Mouse (Mus musculus) CH12.LX (cell line): ENCODE data around the gene Pou2f3. TPM values are rescaled to one million over a fixed set of nuclear protein-coding genes. Genes with fewer than 3 reads are reported as not detected.

Experiments used
- DNase-seq: peaks from one replicate; pipeline ENCODE4 v3.0.0-alpha.2; 2013; ENCODE audit errors: extremely low read depth
- H3K27ac ChIP-seq: 2 replicates; pipeline ENCODE4 v1.5.1; 2012; ENCODE audit warnings: low read depth, mild to moderate bottlenecking, control low read depth, moderate library complexity; ENCODE audit not compliant: insufficient read depth
- H3K27me3 ChIP-seq: replicated peaks from 2 replicates; pipeline ENCODE3; 2012; ENCODE audit warnings: inconsistent platforms
- H3K36me3 ChIP-seq, 2 experiments: replicated peaks in 1 of 2; 2 replicates each; pipeline versions ENCODE3 to v1.6.1; 2012; ENCODE audit warnings: inconsistent platforms in 1 of 2, low read length in 1 of 2, mild to moderate bottlenecking in 1 of 2, mixed read lengths in 1 of 2, moderate library complexity in 1 of 2; ENCODE audit not compliant: control insufficient read depth in 1 of 2, insufficient read depth in 1 of 2
- H3K4me1 ChIP-seq, 2 experiments: 2 replicates each; pipeline ENCODE4 v1.6.1; 2012; ENCODE audit warnings: inconsistent platforms in 1 of 2, moderate library complexity in 1 of 2; ENCODE audit not compliant: insufficient read depth in 2 of 2, control insufficient read depth in 1 of 2
- H3K4me2 ChIP-seq: 2 replicates; pipeline ENCODE4 v1.6.1; 2012; ENCODE audit warnings: low read depth, mild to moderate bottlenecking, control low read depth; ENCODE audit not compliant: poor library complexity, insufficient read depth, severe bottlenecking
- H3K4me3 ChIP-seq, 3 experiments: fragments of 150-350 bp in 1 of 3; sonication (generic) in 1 of 3; replicated peaks in 1 of 3; 2 replicates each; pipeline versions ENCODE3 to v1.5.1; 2011 to 2012; ENCODE audit warnings: low read depth in 2 of 3, low read length in 2 of 3, mild to moderate bottlenecking in 2 of 3, moderate library complexity in 2 of 3, control low read depth in 1 of 3, improper control_type of control experiment in 1 of 3, inconsistent platforms in 1 of 3, mixed read lengths in 1 of 3; ENCODE audit not compliant: poor library complexity in 1 of 3
- H3K79me2 ChIP-seq: replicated peaks from 2 replicates; pipeline ENCODE4 v1.6.1; 2012; ENCODE audit warnings: mild to moderate bottlenecking, moderate library complexity; ENCODE audit not compliant: control insufficient read depth, poor library complexity, insufficient read depth, severe bottlenecking; ENCODE audit errors: extremely low read depth
- H3K9ac ChIP-seq: 2 replicates; pipeline ENCODE4 v1.6.1; 2012; ENCODE audit warnings: low read depth, mild to moderate bottlenecking, control low read depth, moderate library complexity; ENCODE audit not compliant: insufficient read depth
- H3K9me3 ChIP-seq: replicated peaks from 2 replicates; pipeline ENCODE3; 2012; ENCODE audit warnings: low read length, inconsistent platforms, mixed read lengths
- BHLHE40 ChIP-seq: IDR thresholded peaks from 2 replicates; pipeline ENCODE4 v1.6.1; 2011; ENCODE audit warnings: mild to moderate bottlenecking, low read depth, low read length, improper control_type of control experiment
- CHD1 ChIP-seq: IDR thresholded peaks from 2 replicates; pipeline ENCODE4 v1.6.1; 2012; ENCODE audit warnings: low read depth, low read length, improper control_type of control experiment, inconsistent platforms
- CHD2 ChIP-seq: IDR thresholded peaks from 2 replicates; pipeline ENCODE4 v1.6.1; 2011; ENCODE audit warnings: low read length, improper control_type of control experiment
- CTCF ChIP-seq, 2 experiments: IDR thresholded peaks in 1 of 2; conservative IDR thresholded peaks in 1 of 2; 2 replicates each; pipeline ENCODE4 v1.5.1; 2011 to 2012; ENCODE audit warnings: low read depth in 2 of 2, low read length in 2 of 2, improper control_type of control experiment in 1 of 2, inconsistent platforms in 1 of 2, mild to moderate bottlenecking in 1 of 2, moderate library complexity in 1 of 2
- E2F4 ChIP-seq: IDR thresholded peaks from 2 replicates; pipeline ENCODE4 v1.6.1; 2011; ENCODE audit warnings: low read depth, low read length, improper control_type of control experiment; ENCODE audit not compliant: insufficient replicate concordance
- ETS1 ChIP-seq: conservative IDR thresholded peaks from 2 replicates; pipeline ENCODE4 v1.6.1; 2012; ENCODE audit warnings: low read depth, mild to moderate bottlenecking, inconsistent platforms, low read length, improper control_type of control experiment, moderate library complexity
- GABPA ChIP-seq: IDR thresholded peaks from 2 replicates; pipeline ENCODE4 v1.6.1; 2012; ENCODE audit warnings: low read depth, low read length, improper control_type of control experiment, inconsistent platforms; ENCODE audit not compliant: insufficient replicate concordance
- HCFC1 ChIP-seq: IDR thresholded peaks from 2 replicates; pipeline ENCODE4 v1.6.1; 2012; ENCODE audit warnings: low read depth, mild to moderate bottlenecking, inconsistent platforms, low read length, improper control_type of control experiment
- IRF4 ChIP-seq: IDR thresholded peaks from 2 replicates; pipeline ENCODE4 v1.6.1; 2014; ENCODE audit warnings: low read depth, mild to moderate bottlenecking, inconsistent platforms, low read length, improper control_type of control experiment
- JUN ChIP-seq: IDR thresholded peaks from 2 replicates; pipeline ENCODE4 v1.6.1; 2011; ENCODE audit warnings: low read depth, mild to moderate bottlenecking, low read length, improper control_type of control experiment, moderate library complexity; ENCODE audit not compliant: insufficient read depth
- MAFK ChIP-seq: IDR thresholded peaks from 2 replicates; pipeline ENCODE4 v1.6.1; 2011; ENCODE audit warnings: low read length, improper control_type of control experiment; ENCODE audit not compliant: insufficient replicate concordance
- MAX ChIP-seq: IDR thresholded peaks from 2 replicates; pipeline ENCODE4 v1.6.1; 2011; ENCODE audit warnings: low read length, improper control_type of control experiment
- MAZ ChIP-seq: IDR thresholded peaks from 2 replicates; pipeline ENCODE4 v1.6.1; 2012; ENCODE audit warnings: low read depth, mild to moderate bottlenecking, inconsistent platforms, low read length, improper control_type of control experiment, moderate library complexity
- MEF2A ChIP-seq: IDR thresholded peaks from 2 replicates; pipeline ENCODE4 v1.6.1; 2014; ENCODE audit warnings: low read depth, mild to moderate bottlenecking, inconsistent platforms, low read length, improper control_type of control experiment, borderline replicate concordance
- MXI1 ChIP-seq: IDR thresholded peaks from 2 replicates; pipeline ENCODE4 v1.6.1; 2011; ENCODE audit warnings: mild to moderate bottlenecking, low read depth, low read length, improper control_type of control experiment
- NELFE ChIP-seq: IDR thresholded peaks from 2 replicates; pipeline ENCODE4 v1.6.1; 2011; ENCODE audit warnings: low read depth, low read length, improper control_type of control experiment
- NRF1 ChIP-seq: IDR thresholded peaks from 2 replicates; pipeline ENCODE4 v1.6.1; 2014; ENCODE audit warnings: low read depth, mild to moderate bottlenecking, inconsistent platforms, low read length, improper control_type of control experiment, moderate library complexity
- PAX5 ChIP-seq: IDR thresholded peaks from 2 replicates; pipeline ENCODE4 v1.6.1; 2012; ENCODE audit warnings: low read length, inconsistent platforms, mixed read lengths
- POLR2A ChIP-seq: IDR thresholded peaks from 2 replicates; pipeline ENCODE4 v1.6.1; 2011; ENCODE audit warnings: low read depth, mild to moderate bottlenecking, improper control_type of control experiment, low read length
- POLR2AphosphoS2 ChIP-seq: IDR thresholded peaks from 2 replicates; pipeline ENCODE4 v1.6.1; 2011; ENCODE audit warnings: low read depth, low read length, improper control_type of control experiment
- RAD21 ChIP-seq: IDR thresholded peaks from 2 replicates; pipeline ENCODE4 v1.6.1; 2011; ENCODE audit warnings: low read depth, mild to moderate bottlenecking, low read length, improper control_type of control experiment, moderate library complexity
- RCOR1 ChIP-seq: conservative IDR thresholded peaks from 2 replicates; pipeline ENCODE4 v1.6.1; 2012; ENCODE audit warnings: low read depth, mild to moderate bottlenecking, inconsistent platforms, low read length, improper control_type of control experiment
- SIN3A ChIP-seq: IDR thresholded peaks from 2 replicates; pipeline ENCODE4 v1.6.1; 2012; ENCODE audit warnings: low read length, improper control_type of control experiment, inconsistent platforms
- TBP ChIP-seq: conservative IDR thresholded peaks from 2 replicates; pipeline ENCODE4 v1.6.1; 2011; ENCODE audit warnings: low read depth, low read length, improper control_type of control experiment
- TCF12 ChIP-seq: IDR thresholded peaks from 2 replicates; pipeline ENCODE4 v1.6.1; 2014; ENCODE audit warnings: low read depth, mild to moderate bottlenecking, inconsistent platforms, low read length, improper control_type of control experiment
- UBTF ChIP-seq: IDR thresholded peaks from 2 replicates; pipeline ENCODE4 v1.6.1; 2012; ENCODE audit warnings: low read depth, mild to moderate bottlenecking, inconsistent platforms, low read length, improper control_type of control experiment, moderate library complexity
- ZC3H11A ChIP-seq: IDR thresholded peaks from 2 replicates; pipeline ENCODE4 v1.6.1; 2012; ENCODE audit warnings: low read depth, mild to moderate bottlenecking, inconsistent platforms, low read length, improper control_type of control experiment
- ZKSCAN1 ChIP-seq: IDR thresholded peaks from 2 replicates; pipeline ENCODE4 v1.6.1; 2012; ENCODE audit warnings: low read depth, inconsistent platforms, low read length, improper control_type of control experiment, borderline replicate concordance
- ZMIZ1 ChIP-seq: IDR thresholded peaks from 2 replicates; pipeline ENCODE4 v1.6.1; 2012; ENCODE audit warnings: low read depth, mild to moderate bottlenecking, inconsistent platforms, low read length, improper control_type of control experiment
- ZNF384 ChIP-seq: IDR thresholded peaks from 2 replicates; pipeline ENCODE4 v1.6.1; 2012; ENCODE audit warnings: low read depth, low read length, improper control_type of control experiment, inconsistent platforms
- dilution Hi-C: fragments of 300-500 bp; cut with MboI; formaldehyde crosslinking; loops from 2 replicates; pipeline ENCODE4 v1.14.3; 2020; ENCODE audit warnings: low sequenced_read_pairs; ENCODE audit not compliant: extremely low pct_unique_long_range_greater_than_20kb, extremely low pct_ligation_motif_present
- in situ Hi-C: fragments of 300-500 bp; cut with MboI; formaldehyde crosslinking; loops from 3 replicates; pipeline ENCODE4 v1.14.3; 2019; ENCODE audit warnings: low sequenced_read_pairs, low pct_ligation_motif_present, low pct_unique_long_range_greater_than_20kb, mixed read lengths
- polyA plus RNA-seq: library from polyadenylated mRNA; unstranded; fragments of >175 nt; gene quantifications from 2 replicates; pipeline ENCODE4 v1.2.1, GENCODE M21; 2012; ENCODE audit warnings: low read depth; ENCODE audit not compliant: insufficient read length
- total RNA-seq, 2 experiments: library from RNA; depleted of rRNA; stranded (reverse); fragments of 300-350 nt in 1 of 2; fragments of >200 nt in 1 of 2; gene quantifications; 2 replicates each; pipeline ENCODE4 v1.2.3; 2012 to 2014

Gene Pou2f3
- total and polyA plus RNA-seq, 3 experiments = 0.21 to 0.49 TPM; not detected in 1

- H3K9me3 ChIP-seq = no peaks in the 10 kb centered on the region
- H3K4me3 ChIP-seq = no peak overlapping the region
- no peaks in the 10 kb centered on the region for H3K79me2 ChIP-seq
- H3K36me3 ChIP-seq = no peaks in the 10 kb centered on the region
- in situ Hi-C loops (no loop called here), dilution Hi-C loops (no loop called here)
- no peaks in the 10 kb centered on the region for H3K27me3 ChIP-seq
- H3K27ac ChIP-seq = no peak overlapping the region
- peak overlapping the region; percentile 27; the same call in 1 of the 2 replicates for H3K4me2 ChIP-seq
- DNase-seq = no peak
- TF ChIP-seq POLR2AphosphoS2 (no peak), HCFC1 (no peak), CTCF (conservative IDR thresholded peaks at IDR 0.05 in 1 of 2, IDR thresholded peaks at IDR 0.05 in 1 of 2; ENCODE audit: low read depth in 2 of 2, low read length in 2 of 2) (no peak), NELFE (no peak), MAZ (no peak), RCOR1 (no peak), GABPA (no peak), MAX (no peak), ZKSCAN1 (no peak), TCF12 (no peak), ZMIZ1 (no peak), TBP (no peak), BHLHE40 (no peak)
- no peak overlapping the region for H3K9ac ChIP-seq
- 0 out of 4 replicates have a peak, but pooled peaks cover 0 to 2% of the 10 kb centered on the region in 2 experiments for H3K4me1 ChIP-seq
Observed at GRCm38 (mm10) chr9:43116997-43117336, 93.2 kb downstream of the Pou2f3 start.

- H3K27ac ChIP-seq = no peak within 1 kb of the TSS
- DNase-seq = no peak
- 0 out of 4 replicates have a peak, but pooled peaks cover 0 to 2% of the 10 kb centered on the region in 2 experiments for H3K4me1 ChIP-seq
- H3K36me3 ChIP-seq = peaks cover 0 to 3% of the 10 kb centered on the region in 2 experiments
- no peaks in the 10 kb centered on the region for H3K9me3 ChIP-seq
- peak within 1 kb of the TSS; percentile 9 to 89 (median 52) for H3K4me3 ChIP-seq
- peak within 1 kb of the TSS; percentile 91 for H3K9ac ChIP-seq
- in situ Hi-C loops (no loop called here), dilution Hi-C loops (no loop called here)
- H3K27me3 ChIP-seq = no peaks in the 10 kb centered on the region
- H3K79me2 ChIP-seq = no peaks in the 10 kb centered on the region
- H3K4me2 ChIP-seq = peak within 1 kb of the TSS; percentile 94
- no peak for TF ChIP-seq RAD21
- no peak for TF ChIP-seq ZC3H11A
- TF ChIP-seq MAFK = no peak
- TF ChIP-seq MXI1 = no peak
- 0 out of 2 replicates have a peak, but pooled peaks have one; percentile 33 for TF ChIP-seq TBP
- TF ChIP-seq ZMIZ1 = peak; percentile 60
- TF ChIP-seq SIN3A = no peak; the same call in 1 of the 2 replicates
- peak; percentile 78; the same call in 1 of the 2 replicates for TF ChIP-seq POLR2A
- TF ChIP-seq MAX = no peak
- no peak for TF ChIP-seq ZNF384
- no peak for TF ChIP-seq CHD1
- peak; percentile 49; the same call in 1 of the 2 replicates for TF ChIP-seq UBTF
- TF ChIP-seq NELFE = peak; percentile 85
- no peak for TF ChIP-seq CHD2
- no peak; the same call in 1 of the 2 replicates for TF ChIP-seq NRF1
- peak; percentile 60; the same call in 1 of the 2 replicates for TF ChIP-seq TCF12
- TF ChIP-seq JUN = no peak
- TF ChIP-seq BHLHE40 = no peak
- peak in 1 of 2 experiments; percentile 41; a peak in 2 of 4 replicates for TF ChIP-seq CTCF (conservative IDR thresholded peaks at IDR 0.05 in 1 of 2, IDR thresholded peaks at IDR 0.05 in 1 of 2; ENCODE audit: low read depth in 2 of 2, low read length in 2 of 2)
- no peak for TF ChIP-seq E2F4
- TF ChIP-seq ETS1 = no peak
- TF ChIP-seq IRF4 = 0 out of 2 replicates have a peak, but pooled peaks have one; percentile 13
- TF ChIP-seq MEF2A = no peak
- no peak for TF ChIP-seq PAX5
Observed at GRCm38 (mm10) chr9:43116134-43116996, 93.8 kb downstream of the Pou2f3 start, which contains the start of gene Tmem136. Gene Tmem136, minus strand, starts transcription at chr9:43116570.
